Mouse (Mus musculus): Measurements from ENCODE around the gene Flot2. TPM values are rescaled to one million over a fixed set of nuclear protein-coding genes. Genes with fewer than 3 reads are reported as not detected.

The Flot2 gene
- polyA plus RNA-seq, 1 experiment from 2014 or later: 25.1 TPM

DNA sequence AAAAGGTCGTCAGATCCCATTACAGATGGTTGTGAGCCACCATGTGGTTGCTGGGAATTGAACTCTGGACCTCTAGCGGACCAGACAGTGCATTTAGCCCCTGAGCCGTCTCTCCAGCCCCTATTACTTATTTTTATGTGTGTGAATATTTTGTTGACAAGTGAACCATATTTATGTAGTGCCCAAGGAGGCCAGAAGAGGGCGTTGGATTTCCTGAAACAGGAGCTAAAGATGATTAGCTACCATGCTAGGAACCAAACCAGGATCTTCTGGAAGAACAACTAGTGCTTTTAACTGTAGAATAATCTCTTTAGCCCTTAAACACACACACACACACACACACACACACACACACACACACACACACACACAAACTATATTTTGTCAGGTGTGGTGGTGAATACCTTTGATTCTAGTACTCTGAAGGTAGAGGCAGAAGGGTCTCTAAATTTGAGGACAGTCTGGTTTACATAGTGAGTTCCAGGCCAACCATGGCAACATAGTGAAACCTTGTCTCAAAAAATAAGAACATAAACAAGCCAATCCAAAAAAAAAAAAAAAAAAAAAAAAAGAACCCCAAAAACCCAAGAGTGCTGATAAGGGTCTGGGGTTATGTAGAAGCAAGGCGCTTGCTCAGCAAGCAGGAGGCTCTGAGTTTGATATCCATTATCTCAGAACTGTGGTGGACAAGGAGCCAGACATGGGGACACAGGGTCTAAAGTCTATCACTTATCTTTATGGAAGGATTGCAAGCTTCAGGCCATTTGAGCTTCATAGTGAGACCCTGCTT lies 65.4 kb downstream of the Flot2 start:
- Histone ChIP-seq H3K36me3 (replicated peaks) (0 out of 2 replicates have a peak, but pooled peaks cover 5% of the 10 kb centered on the region), H3K4me1 (replicated peaks) (peaks cover 28% of the 10 kb centered on the region), H3K4me3 (replicated peaks) (no peak overlapping the region), H3K27me3 (no peaks in the 10 kb centered on the region), H3K9me3 (replicated peaks) (no peaks in the 10 kb centered on the region), H3K27ac (replicated peaks) (peak overlapping the region; percentile 49), H3K9ac (no peak overlapping the region; the same call in 1 of the 2 replicates), H3K4me2 (no peak overlapping the region)
- 30% methylated on average over 5 of the region's 5 CpGs for WGBS (ENCODE audit: insufficient replicate concordance)
- ATAC-seq (ENCODE audit: insufficient read depth): no peak

DNA sequence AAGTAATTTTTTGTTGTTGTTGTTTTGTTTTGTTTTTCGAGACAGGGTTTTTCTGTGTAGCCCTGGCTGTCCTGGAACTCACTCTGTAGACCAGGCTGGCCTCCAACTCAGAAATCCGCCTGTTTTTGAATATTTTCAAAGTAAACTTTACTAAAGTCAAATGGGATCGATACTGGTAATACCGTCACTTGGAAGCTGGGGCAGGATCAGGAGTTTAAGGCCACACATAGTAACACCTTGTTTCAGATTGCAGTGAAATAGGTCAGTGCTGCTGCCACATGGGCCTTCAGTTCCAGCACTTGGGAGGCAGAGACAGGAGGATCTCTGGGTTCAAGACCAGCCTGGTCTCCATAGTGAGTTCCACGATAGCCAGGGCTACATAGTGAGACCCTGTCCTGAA lies 66.8 kb downstream of the Flot2 start:
- H3K9ac ChIP-seq: no peak overlapping the region
- 76% methylated on average over 5 of the region's 5 CpGs for WGBS (ENCODE audit: insufficient replicate concordance)
- H3K9me3 ChIP-seq (replicated peaks): no peaks in the 10 kb centered on the region
- no peak for ATAC-seq (ENCODE audit: insufficient read depth)
- H3K4me3 ChIP-seq (replicated peaks): no peak overlapping the region
- 0 out of 2 replicates have a peak overlapping the region, but pooled peaks have one; percentile 35 for H3K27ac ChIP-seq (replicated peaks)
- H3K27me3 ChIP-seq: no peaks in the 10 kb centered on the region
- H3K4me1 ChIP-seq (replicated peaks): peaks cover 30% of the 10 kb centered on the region
- H3K36me3 ChIP-seq (replicated peaks): 0 out of 2 replicates have a peak, but pooled peaks cover 5% of the 10 kb centered on the region
- no peak overlapping the region for H3K4me2 ChIP-seq

MicroRNAs encoded within 50 kb of the gene (microRNA counts, 519-probe panel; counts per million panel counts)
- 6,566 counts per million, percentile 100 among the panel's probes with 10 or more counts for microRNA mmu-miR-144
- 5,558 counts per million, percentile 99 among the panel's probes with 10 or more counts for microRNA mmu-miR-451

Small RNAs within 50 kb of the gene (microRNA-seq; reads per million reads assigned to microRNA genes)
- gene Mir144 (10,911 reads per million, percentile 93 among the genes with 10 or more reads in this experiment), gene Mir451a (not detected), gene Mir451b (not detected)

Other genes starting within 250 kb of the Flot2 start
- 25.5 and 32.1 TPM in 2 replicates for gene Pipox, start 143.8 kb upstream of the Flot2 start, polyA plus RNA-seq (2015; fragmentation: Nextera tagmentation; extraction: Ambion mirVana)
- 0.05 and 0.16 TPM in 2 replicates for gene Sez6, start 107.1 kb upstream of the Flot2 start, polyA plus RNA-seq (2015; fragmentation: Nextera tagmentation; extraction: Ambion mirVana)
- gene Phf12, start 55.2 kb upstream of the Flot2 start, polyA plus RNA-seq (2015; fragmentation: Nextera tagmentation; extraction: Ambion mirVana): 5.5 and 8.5 TPM in 2 replicates
- gene Dhrs13, start 5.7 kb upstream of the Flot2 start, polyA plus RNA-seq (2015; fragmentation: Nextera tagmentation; extraction: Ambion mirVana): 14.9 and 16.3 TPM in 2 replicates
- gene Eral1, start 42.5 kb downstream of the Flot2 start, polyA plus RNA-seq (2015; fragmentation: Nextera tagmentation; extraction: Ambion mirVana): 13.8 and 13.9 TPM in 2 replicates
- gene Fam222b, start 56.7 kb downstream of the Flot2 start, polyA plus RNA-seq (2015; fragmentation: Nextera tagmentation; extraction: Ambion mirVana): 4.2 and 4.3 TPM in 2 replicates
- 27.5 and 32.4 TPM in 2 replicates for gene Traf4, start 127.7 kb downstream of the Flot2 start, polyA plus RNA-seq (2015; fragmentation: Nextera tagmentation; extraction: Ambion mirVana)
- 8.1 and 11.4 TPM in 2 replicates for gene Nek8, start 138.7 kb downstream of the Flot2 start, polyA plus RNA-seq (2015; fragmentation: Nextera tagmentation; extraction: Ambion mirVana)
- 43.3 and 44.5 TPM in 2 replicates for gene Tlcd1, start 138.8 kb downstream of the Flot2 start, polyA plus RNA-seq (2015; fragmentation: Nextera tagmentation; extraction: Ambion mirVana)
- gene Rpl23a, start 145.7 kb downstream of the Flot2 start, polyA plus RNA-seq (2015; fragmentation: Nextera tagmentation; extraction: Ambion mirVana): 569 and 671 TPM in 2 replicates
- 15.2 and 16.3 TPM in 2 replicates for gene Rab34, start 150.5 kb downstream of the Flot2 start, polyA plus RNA-seq (2015; fragmentation: Nextera tagmentation; extraction: Ambion mirVana)
- gene Proca1, start 155.5 kb downstream of the Flot2 start, polyA plus RNA-seq (2015; fragmentation: Nextera tagmentation; extraction: Ambion mirVana): 0.24 and 0.55 TPM in 2 replicates
- 29.0 and 33.7 TPM in 2 replicates for gene Sdf2, start 207.8 kb downstream of the Flot2 start, polyA plus RNA-seq (2015; fragmentation: Nextera tagmentation; extraction: Ambion mirVana)
- gene Supt6, start 208.1 kb downstream of the Flot2 start, polyA plus RNA-seq (2015; fragmentation: Nextera tagmentation; extraction: Ambion mirVana): 9.5 and 9.8 TPM in 2 replicates
- 24.8 and 28.4 TPM in 2 replicates for gene 2610507B11Rik, start 223.8 kb downstream of the Flot2 start, polyA plus RNA-seq (2015; fragmentation: Nextera tagmentation; extraction: Ambion mirVana)

Measured in liver, embryonic 15.5 days (tissue).